Mouse (Mus musculus) forebrain, embryonic 16.5 days (tissue): Measurements from ENCODE around the gene Eif3l. TPM values are rescaled to one million over a fixed set of nuclear protein-coding genes. Genes with fewer than 3 reads are reported as not detected.

Experiments
- ATAC-seq: fragments of 200-750 bp; cut with Nextera tagmentation; 2 replicates; pipeline ENCODE4 v1.8.0; 2017; ENCODE audit warnings: mild to moderate bottlenecking, moderate library complexity
- H3K27ac ChIP-seq: fragments of 300-500 bp; sonication (generic); 2 replicates; pipeline ENCODE4 v1.5.1; 2014; ENCODE audit warnings: low read length, control low read depth
- H3K27me3 ChIP-seq: fragments of 300-500 bp; sonication (generic); replicated peaks from 2 replicates; pipeline ENCODE4 v1.6.1; 2014; ENCODE audit warnings: low read length; ENCODE audit not compliant: control insufficient read depth, insufficient read depth
- H3K36me3 ChIP-seq: fragments of 300-500 bp; sonication (generic); 2 replicates; pipeline ENCODE4 v1.6.1; 2014; ENCODE audit not compliant: control insufficient read depth, insufficient read depth
- H3K4me1 ChIP-seq: fragments of 300-500 bp; sonication (generic); replicated peaks from 2 replicates; pipeline ENCODE4 v1.6.1; 2014; ENCODE audit warnings: low read length; ENCODE audit not compliant: control insufficient read depth, insufficient read depth
- H3K4me2 ChIP-seq: fragments of 300-500 bp; sonication (generic); 2 replicates; pipeline ENCODE4 v1.6.1; 2014; ENCODE audit warnings: mild to moderate bottlenecking, low read length, control low read depth
- H3K4me3 ChIP-seq: fragments of 300-500 bp; sonication (generic); replicated peaks from 2 replicates; pipeline ENCODE4 v1.5.1; 2014; ENCODE audit warnings: mild to moderate bottlenecking, low read length, control low read depth
- H3K9ac ChIP-seq: fragments of 300-500 bp; sonication (generic); replicated peaks from 2 replicates; pipeline ENCODE4 v1.6.1; 2014; ENCODE audit warnings: low read depth, low read length, control low read depth
- H3K9me3 ChIP-seq: fragments of 300-500 bp; sonication (generic); 2 replicates; pipeline ENCODE4 v1.6.1; 2016; ENCODE audit warnings: low read length; ENCODE audit not compliant: control insufficient read depth
- WGBS: fragments of 180-500 bp; shearing (Covaris S2); extraction: QIAGEN DNeasy Blood & Tissue Kit; methylation state at CpG from one replicate; pipeline ENCODE4 v1.1.7; 2014; 5-methylcytosine and 5-hydroxymethylcytosine counted together
- polyA plus RNA-seq: library from polyadenylated mRNA; unstranded; fragments of >200 nt; fragmentation: Nextera tagmentation; extraction: Ambion mirVana; gene quantifications from 2 replicates; pipeline ENCODE4 v1.2.1, GENCODE M21; 2015

Gene Eif3l
- polyA plus RNA-seq, 1 experiment from 2014 or later: 188 TPM

- Histone ChIP-seq H3K9me3 (no peaks in the 10 kb centered on the region), H3K36me3 (no peaks in the 10 kb centered on the region), H3K9ac (no peak overlapping the region), H3K4me2 (no peak overlapping the region), H3K27ac (no peak overlapping the region), H3K4me3 (no peak overlapping the region), H3K4me1 (peaks cover 14% of the 10 kb centered on the region), H3K27me3 (peaks cover 44% of the 10 kb centered on the region)
- no peak for ATAC-seq
- 4% methylated on average over 4 of the region's 4 CpGs for WGBS
Observed at GRCm38 (mm10) chr15:79044837-79045236, 30.1 kb upstream of the Eif3l start.

GRCm38 (mm10) chr15:79048186-79048585 lies 26.8 kb upstream of the Eif3l start:
- Histone ChIP-seq H3K27me3 (peaks cover 13% of the 10 kb centered on the region), H3K9me3 (no peaks in the 10 kb centered on the region), H3K4me2 (no peak overlapping the region), H3K9ac (no peak overlapping the region), H3K4me3 (no peak overlapping the region), H3K36me3 (peaks cover 5% of the 10 kb centered on the region; the same call in 1 of the 2 replicates), H3K4me1 (peaks cover 2% of the 10 kb centered on the region), H3K27ac (no peak overlapping the region)
- ATAC-seq: no peak
- 73% methylated on average over 4 of the region's 4 CpGs for WGBS

- no peaks in the 10 kb centered on the region for H3K27me3 ChIP-seq
- no peak overlapping the region for H3K4me2 ChIP-seq
- no peak overlapping the region for H3K27ac ChIP-seq
- H3K9me3 ChIP-seq: no peaks in the 10 kb centered on the region
- no peak overlapping the region for H3K4me3 ChIP-seq
- peaks cover 26% of the 10 kb centered on the region for H3K36me3 ChIP-seq
- H3K4me1 ChIP-seq: no peaks in the 10 kb centered on the region; the same call in 1 of the 2 replicates
- 53% methylated on average over 9 of the region's 9 CpGs for WGBS
- ATAC-seq: no peak; the same call in 1 of the 2 replicates
- no peak overlapping the region for H3K9ac ChIP-seq
Observed at GRCm38 (mm10) chr15:79050160-79050845, 24.7 kb upstream of the Eif3l start.

- ATAC-seq: no peak
- no peak overlapping the region for H3K9ac ChIP-seq
Observed at GRCm38 (mm10) chr15:79050964-79051363, 24.0 kb upstream of the Eif3l start.

GRCm38 (mm10) chr15:79051461-79052360 lies 23.3 kb upstream of the Eif3l start:
- Histone ChIP-seq H3K4me1 (no peaks in the 10 kb centered on the region; the same call in 1 of the 2 replicates), H3K27me3 (no peaks in the 10 kb centered on the region), H3K36me3 (peaks cover 34% of the 10 kb centered on the region), H3K9ac (no peak overlapping the region), H3K4me3 (no peak overlapping the region), H3K4me2 (no peak overlapping the region), H3K9me3 (no peaks in the 10 kb centered on the region), H3K27ac (no peak overlapping the region)
- WGBS: 78% methylated on average over 13 of the region's 13 CpGs
- no peak for ATAC-seq

More at GRCm38 (mm10) chr15:79050964-79051363, 24.0 kb upstream of the Eif3l start:
- H3K9me3 ChIP-seq: no peaks in the 10 kb centered on the region
- H3K4me2 ChIP-seq: no peak overlapping the region
- H3K36me3 ChIP-seq: peaks cover 31% of the 10 kb centered on the region
- no peaks in the 10 kb centered on the region; the same call in 1 of the 2 replicates for H3K4me1 ChIP-seq
- H3K27me3 ChIP-seq: no peaks in the 10 kb centered on the region
- H3K4me3 ChIP-seq: no peak overlapping the region
- no peak overlapping the region for H3K27ac ChIP-seq
- 86% methylated on average over 2 of the region's 2 CpGs for WGBS

GRCm38 (mm10) chr15:79052366-79052765 lies 22.6 kb upstream of the Eif3l start:
- H3K36me3 ChIP-seq: peaks cover 37% of the 10 kb centered on the region
- ATAC-seq: no peak
- WGBS: 85% methylated on average over 2 of the region's 2 CpGs

GRCm38 (mm10) chr15:79056601-79057000 lies 18.4 kb upstream of the Eif3l start:
- no peak overlapping the region for H3K9ac ChIP-seq
- no peak overlapping the region for H3K4me2 ChIP-seq
- no peaks in the 10 kb centered on the region for H3K27me3 ChIP-seq
- H3K4me3 ChIP-seq: no peak overlapping the region
- H3K27ac ChIP-seq: no peak overlapping the region
- H3K36me3 ChIP-seq: peaks cover 48% of the 10 kb centered on the region
- peaks cover 5% of the 10 kb centered on the region for H3K4me1 ChIP-seq
- 92% methylated on average over 7 of the region's 7 CpGs for WGBS
- no peaks in the 10 kb centered on the region for H3K9me3 ChIP-seq
- ATAC-seq: no peak

More at GRCm38 (mm10) chr15:79052366-79052765, 22.6 kb upstream of the Eif3l start:
- Histone ChIP-seq H3K9ac (no peak overlapping the region), H3K27ac (no peak overlapping the region), H3K4me3 (no peak overlapping the region), H3K27me3 (no peaks in the 10 kb centered on the region), H3K4me2 (no peak overlapping the region), H3K4me1 (no peaks in the 10 kb centered on the region; the same call in 1 of the 2 replicates), H3K9me3 (no peaks in the 10 kb centered on the region)

- H3K27me3 ChIP-seq: no peaks in the 10 kb centered on the region
- no peak overlapping the region for H3K9ac ChIP-seq
- 94% methylated on average over 6 of the region's 6 CpGs for WGBS
- peaks cover 45% of the 10 kb centered on the region for H3K36me3 ChIP-seq
- ATAC-seq: no peak
- no peaks in the 10 kb centered on the region for H3K9me3 ChIP-seq
- H3K4me1 ChIP-seq: peaks cover 12% of the 10 kb centered on the region
- no peak overlapping the region for H3K27ac ChIP-seq
- H3K4me3 ChIP-seq: no peak overlapping the region
- H3K4me2 ChIP-seq: no peak overlapping the region
Observed at GRCm38 (mm10) chr15:79057850-79058249, 17.1 kb upstream of the Eif3l start.

GRCm38 (mm10) chr15:79060887-79061565 lies 14.0 kb upstream of the Eif3l start:
- Histone ChIP-seq H3K27ac (no peak overlapping the region), H3K36me3 (peaks cover 16% of the 10 kb centered on the region), H3K9me3 (no peaks in the 10 kb centered on the region), H3K4me1 (peaks cover 16% of the 10 kb centered on the region), H3K4me2 (no peak overlapping the region), H3K9ac (no peak overlapping the region), H3K27me3 (no peaks in the 10 kb centered on the region), H3K4me3 (no peak overlapping the region)
- WGBS: 81% methylated on average over 14 of the region's 14 CpGs
- ATAC-seq: no peak
